Mouse (Mus musculus) stomach, embryonic 15.5 days (tissue): ENCODE data around the gene Samd9l. TPM values are rescaled to one million over a fixed set of nuclear protein-coding genes. Genes with fewer than 3 reads are reported as not detected.
"Not testable (repeated sequence)": the region's sequence is repeated elsewhere in the genome, so short reads cannot be mapped to it uniquely, and the experiment has no call there.

Experiments
- ATAC-seq: fragments of 200-750 bp; cut with Nextera tagmentation; 2 replicates; pipeline ENCODE4 v1.8.0; 2017; ENCODE audit warnings: low read depth, moderate number of reproducible peaks, moderate TSS enrichment; ENCODE audit not compliant: insufficient read depth, low FRiP score
- H3K27ac ChIP-seq: fragments of 300-500 bp; sonication (generic); 2 replicates; pipeline ENCODE4 v1.5.1; 2015; ENCODE audit warnings: mild to moderate bottlenecking, inconsistent platforms
- H3K27me3 ChIP-seq: fragments of 300-500 bp; sonication (generic); replicated peaks from 2 replicates; pipeline ENCODE4 v1.6.1; 2015; ENCODE audit warnings: inconsistent platforms
- H3K36me3 ChIP-seq: fragments of 300-500 bp; sonication (generic); 2 replicates; pipeline ENCODE4 v1.6.1; 2015; ENCODE audit warnings: inconsistent platforms
- H3K4me1 ChIP-seq: fragments of 300-500 bp; sonication (generic); 2 replicates; pipeline ENCODE4 v1.6.1; 2015; ENCODE audit warnings: inconsistent platforms
- H3K4me2 ChIP-seq: fragments of 300-500 bp; sonication (generic); 2 replicates; pipeline ENCODE4 v1.6.1; 2015; ENCODE audit warnings: mild to moderate bottlenecking, inconsistent platforms
- H3K4me3 ChIP-seq: fragments of 300-500 bp; sonication (generic); replicated peaks from 2 replicates; pipeline ENCODE4 v1.5.1; 2015; ENCODE audit warnings: inconsistent platforms
- H3K9ac ChIP-seq: fragments of 300-500 bp; sonication (generic); 2 replicates; pipeline ENCODE4 v1.6.1; 2015; ENCODE audit warnings: inconsistent platforms
- H3K9me3 ChIP-seq: fragments of 300-500 bp; sonication (generic); 2 replicates; pipeline ENCODE4 v1.6.1; 2016; ENCODE audit warnings: inconsistent platforms
- WGBS: fragments of 180-500 bp; shearing (Covaris S2); methylation state at CpG from one replicate; pipeline ENCODE4 v1.1.7; 2015; 5-methylcytosine and 5-hydroxymethylcytosine counted together
- polyA plus RNA-seq: library from polyadenylated mRNA; unstranded; fragments of >200 nt; fragmentation: Nextera tagmentation; extraction: Ambion mirVana; gene quantifications from 2 replicates; pipeline ENCODE4 v1.2.1, GENCODE M21; 2015

The Samd9l gene
- polyA plus RNA-seq, 1 experiment from 2014 or later, result 10.2 TPM

- not testable (repeated sequence) for H3K4me1 ChIP-seq, H3K4me2 ChIP-seq, H3K4me3 ChIP-seq, H3K9me3 ChIP-seq, H3K9ac ChIP-seq, H3K27ac ChIP-seq, H3K27me3 ChIP-seq, H3K36me3 ChIP-seq
- peak; percentile 73 for ATAC-seq
Observed at GRCm38 (mm10) chr6:3384816-3385215, 14.6 kb downstream of the Samd9l start.

GRCm38 (mm10) chr6:3384115-3384791 lies 15.1 kb downstream of the Samd9l start:
- 6% methylated on average over 1 of the region's 4 CpGs for WGBS
- H3K36me3 ChIP-seq, H3K9me3 ChIP-seq, H3K4me1 ChIP-seq, H3K4me3 ChIP-seq, H3K27me3 ChIP-seq, H3K4me2 ChIP-seq, H3K9ac ChIP-seq: not testable (repeated sequence)
- peak; percentile 88 for ATAC-seq
- H3K27ac ChIP-seq, result peak overlapping the region; percentile 57; the same call in 1 of the 2 replicates

GRCm38 (mm10) chr6:3379146-3379545 lies 20.2 kb downstream of the Samd9l start:
- Histone ChIP-seq H3K36me3 (no peaks in the 10 kb centered on the region), H3K27ac (no peak overlapping the region), H3K4me3 (no peak overlapping the region), H3K27me3 (no peaks in the 10 kb centered on the region), H3K9ac (no peak overlapping the region), H3K4me1 (no peaks in the 10 kb centered on the region), H3K4me2 (no peak overlapping the region), H3K9me3 (no peaks in the 10 kb centered on the region)
- ATAC-seq, result peak; percentile 52
- 62% methylated on average over 2 of the region's 2 CpGs for WGBS

GRCm38 (mm10) chr6:3376687-3377086 lies 22.7 kb downstream of the Samd9l start:
- no peaks in the 10 kb centered on the region for H3K36me3 ChIP-seq
- no peak overlapping the region for H3K27ac ChIP-seq
- no peaks in the 10 kb centered on the region for H3K9me3 ChIP-seq
- no peaks in the 10 kb centered on the region for H3K27me3 ChIP-seq
- H3K4me3 ChIP-seq, result no peak overlapping the region
- no peaks in the 10 kb centered on the region for H3K4me1 ChIP-seq
- no peak overlapping the region for H3K4me2 ChIP-seq
- H3K9ac ChIP-seq, result no peak overlapping the region
- ATAC-seq, result no peak
- WGBS, result 85% methylated on average over 5 of the region's 5 CpGs

GRCm38 (mm10) chr6:3369527-3369926 lies 29.8 kb downstream of the Samd9l start:
- no peaks in the 10 kb centered on the region for H3K9me3 ChIP-seq
- ATAC-seq, result no peak
- H3K27ac ChIP-seq, result no peak overlapping the region
- no peak overlapping the region for H3K9ac ChIP-seq
- H3K4me2 ChIP-seq, result no peak overlapping the region
- no peaks in the 10 kb centered on the region for H3K27me3 ChIP-seq
- WGBS, result 81% methylated on average over 8 of the region's 8 CpGs
- H3K4me1 ChIP-seq, result no peaks in the 10 kb centered on the region
- no peaks in the 10 kb centered on the region for H3K36me3 ChIP-seq
- no peak overlapping the region for H3K4me3 ChIP-seq

- not testable (repeated sequence) for H3K27me3 ChIP-seq, H3K27ac ChIP-seq, H3K4me1 ChIP-seq, H3K9ac ChIP-seq, H3K9me3 ChIP-seq, H3K4me2 ChIP-seq, H3K36me3 ChIP-seq, ATAC-seq, H3K4me3 ChIP-seq
- 62% methylated on average over 1 of the region's 1 CpGs for WGBS
Observed at GRCm38 (mm10) chr6:3365609-3366008, 33.8 kb downstream of the Samd9l start.

- WGBS, result 0% methylated on average over 1 of the region's 1 CpGs
- not testable (repeated sequence) for H3K9ac ChIP-seq, H3K4me2 ChIP-seq, H3K27ac ChIP-seq, H3K36me3 ChIP-seq, H3K4me1 ChIP-seq, ATAC-seq, H3K9me3 ChIP-seq, H3K27me3 ChIP-seq
- 0 out of 2 replicates have a peak overlapping the region, but pooled peaks have one; percentile 13 for H3K4me3 ChIP-seq
Observed at GRCm38 (mm10) chr6:3345924-3346597, 53.3 kb downstream of the Samd9l start.

- H3K9ac ChIP-seq, H3K9me3 ChIP-seq, H3K36me3 ChIP-seq, H3K4me3 ChIP-seq, H3K27ac ChIP-seq, H3K27me3 ChIP-seq, H3K4me1 ChIP-seq, ATAC-seq: not testable (repeated sequence)
- 48% methylated on average over 3 of the region's 4 CpGs for WGBS
- 0 out of 2 replicates have a peak overlapping the region, but pooled peaks have one; percentile 13 for H3K4me2 ChIP-seq
Observed at GRCm38 (mm10) chr6:3345043-3345639, 54.2 kb downstream of the Samd9l start.

- H3K4me3 ChIP-seq, H3K9ac ChIP-seq, H3K36me3 ChIP-seq, H3K9me3 ChIP-seq, H3K27me3 ChIP-seq, H3K4me1 ChIP-seq: not testable (repeated sequence)
- H3K27ac ChIP-seq, result peak overlapping the region; percentile 63; the same call in 1 of the 2 replicates
- peak overlapping the region; percentile 27; the same call in 1 of the 2 replicates for H3K4me2 ChIP-seq
- WGBS, result 68% methylated on average over 1 of the region's 1 CpGs
- 0 out of 2 replicates have a peak, but pooled peaks have one; percentile 32 for ATAC-seq
Observed at GRCm38 (mm10) chr6:3343603-3344247, 55.6 kb downstream of the Samd9l start.

GRCm38 (mm10) chr6:3341479-3341878 lies 57.9 kb downstream of the Samd9l start:
- peak overlapping the region; percentile 26; the same call in 1 of the 2 replicates for H3K4me3 ChIP-seq
- 44% methylated on average over 5 of the region's 5 CpGs for WGBS
- H3K9ac ChIP-seq, result no peak overlapping the region
- H3K4me1 ChIP-seq, result no peaks in the 10 kb centered on the region
- ATAC-seq, result no peak
- no peaks in the 10 kb centered on the region for H3K36me3 ChIP-seq
- H3K27me3 ChIP-seq, result no peaks in the 10 kb centered on the region
- H3K9me3 ChIP-seq, result no peaks in the 10 kb centered on the region
- H3K27ac ChIP-seq, result no peak overlapping the region
- H3K4me2 ChIP-seq, result peak overlapping the region; percentile 44

GRCm38 (mm10) chr6:3340928-3341327 lies 58.4 kb downstream of the Samd9l start:
- peak; percentile 76 for ATAC-seq
- H3K9me3 ChIP-seq, H3K9ac ChIP-seq, H3K27me3 ChIP-seq, H3K4me1 ChIP-seq, H3K36me3 ChIP-seq: not testable (repeated sequence)
- H3K27ac ChIP-seq, result peak overlapping the region; percentile 65; the same call in 1 of the 2 replicates
- H3K4me3 ChIP-seq, result peak overlapping the region; percentile 26
- peak overlapping the region; percentile 44 for H3K4me2 ChIP-seq
- 13% methylated on average over 10 of the region's 10 CpGs for WGBS

GRCm38 (mm10) chr6:3339131-3339530 lies 60.2 kb downstream of the Samd9l start:
- H3K27ac ChIP-seq, H3K4me2 ChIP-seq, H3K27me3 ChIP-seq, ATAC-seq, H3K4me3 ChIP-seq, H3K9ac ChIP-seq, H3K36me3 ChIP-seq, H3K9me3 ChIP-seq, H3K4me1 ChIP-seq: not testable (repeated sequence)
- WGBS, result 83% methylated on average over 6 of the region's 6 CpGs
